Mouse (Mus musculus) heart, embryonic 14.5 days (tissue): Measurements from ENCODE around the gene Kif26a. TPM values are rescaled to one million over a fixed set of nuclear protein-coding genes. Genes with fewer than 3 reads are reported as not detected.

Experiments used
- ATAC-seq: fragments of 200-750 bp; cut with Nextera tagmentation; 2 replicates; pipeline ENCODE4 v1.8.0; 2017; ENCODE audit warnings: low read depth, moderate TSS enrichment; ENCODE audit not compliant: insufficient number of reproducible peaks, insufficient read depth, low FRiP score
- H3K27ac ChIP-seq, 2 experiments: fragments of 200-500 bp in 1 of 2; fragments of 300-500 bp in 1 of 2; sonication (generic) in 1 of 2; replicated peaks in 1 of 2; 2 replicates each; pipeline ENCODE4 v1.5.1; 2012 to 2014; ENCODE audit warnings: low read depth in 2 of 2, low read length in 2 of 2, control low read depth in 1 of 2, mild to moderate bottlenecking in 1 of 2, mixed read lengths in 1 of 2; ENCODE audit not compliant: control insufficient read depth in 1 of 2, insufficient read depth in 1 of 2
- H3K27me3 ChIP-seq: fragments of 300-500 bp; sonication (generic); 2 replicates; pipeline ENCODE4 v1.6.1; 2014; ENCODE audit warnings: mild to moderate bottlenecking, low read length, control low read depth; ENCODE audit not compliant: control insufficient read depth, insufficient read depth
- H3K36me3 ChIP-seq: fragments of 300-500 bp; sonication (generic); 2 replicates; pipeline ENCODE4 v1.6.1; 2014; ENCODE audit warnings: mild to moderate bottlenecking, control low read depth, low read length, mixed read lengths; ENCODE audit not compliant: control insufficient read depth, insufficient read depth
- H3K4me1 ChIP-seq, 2 experiments: fragments of 200-500 bp in 1 of 2; fragments of 300-500 bp in 1 of 2; sonication (generic) in 1 of 2; 2 replicates each; pipeline ENCODE4 v1.6.1; 2012 to 2014; ENCODE audit warnings: low read length in 2 of 2, control low read depth in 1 of 2, mixed read lengths in 1 of 2; ENCODE audit not compliant: control insufficient read depth in 2 of 2, insufficient read depth in 2 of 2
- H3K4me2 ChIP-seq: fragments of 300-500 bp; sonication (generic); 2 replicates; pipeline ENCODE4 v1.6.1; 2014; ENCODE audit warnings: mild to moderate bottlenecking, low read length
- H3K4me3 ChIP-seq, 2 experiments: fragments of 200-500 bp in 1 of 2; fragments of 300-500 bp in 1 of 2; sonication (generic) in 1 of 2; 2 replicates each; pipeline ENCODE4 v1.5.1; 2012 to 2014; ENCODE audit warnings: low read length in 2 of 2, mild to moderate bottlenecking in 2 of 2, control low read depth in 1 of 2, low read depth in 1 of 2, moderate library complexity in 1 of 2; ENCODE audit not compliant: control insufficient read depth in 1 of 2, insufficient read depth in 1 of 2
- H3K9ac ChIP-seq: fragments of 300-500 bp; sonication (generic); 2 replicates; pipeline ENCODE4 v1.6.1; 2014; ENCODE audit warnings: mild to moderate bottlenecking, low read length
- H3K9me3 ChIP-seq: fragments of 300-500 bp; sonication (generic); 2 replicates; pipeline ENCODE4 v1.6.1; 2016; ENCODE audit warnings: low read length, control low read depth; ENCODE audit not compliant: control insufficient read depth
- WGBS: fragments of 180-500 bp; shearing (Covaris S2); extraction: QIAGEN DNeasy Blood & Tissue Kit; methylation state at CpG from one replicate; pipeline ENCODE4 v1.1.7; 2014; 5-methylcytosine and 5-hydroxymethylcytosine counted together
- polyA plus RNA-seq: library from polyadenylated mRNA; unstranded; fragments of >200 nt; fragmentation: Nextera tagmentation; extraction: Ambion mirVana; gene quantifications from 2 replicates; pipeline ENCODE4 v1.2.1, GENCODE M21; 2014

Kif26a gene
- polyA plus RNA-seq, 1 experiment from 2014 or later: 1.9 TPM

DNA sequence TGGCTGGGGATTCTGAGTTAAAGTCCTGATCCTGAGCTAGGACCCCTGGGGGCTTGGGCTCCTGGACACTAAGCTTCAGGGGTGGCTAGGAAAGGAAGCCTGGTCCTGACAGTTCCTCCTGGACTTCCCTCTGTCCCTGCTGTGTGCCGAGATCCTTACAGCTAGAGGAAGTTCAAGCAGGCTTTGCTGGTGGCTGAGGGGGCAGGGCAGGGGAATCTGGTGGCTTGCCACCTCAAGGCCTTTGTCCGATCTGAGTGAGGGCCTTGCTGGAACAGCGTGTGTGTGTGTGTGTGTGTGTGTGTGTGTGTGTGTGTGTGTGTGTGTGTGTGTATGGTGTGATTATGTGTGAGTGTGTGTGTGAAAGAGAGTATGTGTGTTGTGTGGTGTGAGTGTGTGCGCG is 8.5 kb downstream of the Kif26a start:
- Histone ChIP-seq H3K36me3 (0 out of 2 replicates have a peak, but pooled peaks cover 8% of the 10 kb centered on the region), H3K4me1 (peaks cover 30 to 36% of the 10 kb centered on the region in 2 experiments), H3K27me3 (no peaks in the 10 kb centered on the region), H3K4me3 (no peak overlapping the region), H3K9me3 (no peaks in the 10 kb centered on the region), H3K9ac (no peak overlapping the region; the same call in 1 of the 2 replicates), H3K27ac (peak overlapping the region; percentile 29 to 73), H3K4me2 (0 out of 2 replicates have a peak overlapping the region, but pooled peaks have one; percentile 18)
- ATAC-seq: no peak
- WGBS: 49% methylated on average over 4 of the region's 5 CpGs

DNA sequence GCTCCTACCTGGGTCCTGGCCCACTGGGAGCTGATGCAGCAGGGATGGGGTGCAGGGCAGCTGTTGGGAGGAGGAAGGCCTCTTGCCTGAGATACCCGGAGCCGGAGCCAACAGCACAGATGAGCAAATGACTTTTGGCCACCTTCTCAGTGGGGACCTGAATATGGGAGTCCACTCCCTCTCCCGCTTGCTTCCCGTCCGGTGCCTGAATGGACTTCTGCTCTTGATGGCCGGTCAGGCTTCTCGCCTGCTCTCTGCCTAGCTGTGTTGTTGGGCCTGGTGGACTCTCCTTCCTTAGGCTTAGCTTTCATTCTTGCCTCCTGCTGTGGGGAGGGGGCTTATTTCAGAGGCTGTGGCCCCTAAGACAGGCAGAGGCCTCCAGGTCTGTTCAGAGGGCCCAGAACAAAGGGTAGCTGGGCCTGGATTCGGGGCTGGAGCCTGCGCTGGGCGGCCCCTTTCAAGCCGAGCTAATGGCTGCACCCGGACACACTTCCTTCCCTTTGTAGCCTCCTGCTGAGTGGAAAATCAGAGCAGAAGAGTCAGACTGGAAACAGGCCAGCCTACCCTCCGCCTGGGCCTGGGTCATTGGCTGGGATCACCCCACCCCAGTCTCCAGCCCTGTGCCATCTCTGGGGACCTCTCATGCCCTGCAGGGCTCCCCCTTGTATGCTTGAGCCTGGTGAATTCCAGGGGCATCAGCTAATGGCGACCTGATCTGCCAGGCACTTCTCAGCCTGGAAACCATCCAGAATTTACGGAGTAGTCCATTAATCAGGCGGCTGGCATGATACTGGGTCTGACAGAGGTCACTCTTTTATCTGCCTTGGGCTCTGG is 9.4 kb downstream of the Kif26a start:
- Histone ChIP-seq H3K27ac (peak overlapping the region; percentile 73 to 78), H3K4me3 (no peak overlapping the region), H3K27me3 (no peaks in the 10 kb centered on the region), H3K4me1 (peaks cover 25 to 32% of the 10 kb centered on the region in 2 experiments), H3K36me3 (0 out of 2 replicates have a peak, but pooled peaks cover 8% of the 10 kb centered on the region), H3K4me2 (no peak overlapping the region), H3K9me3 (no peaks in the 10 kb centered on the region), H3K9ac (peak overlapping the region; percentile 42; the same call in 1 of the 2 replicates)
- peak; percentile 51 for ATAC-seq
- WGBS: 54% methylated on average over 16 of the region's 16 CpGs

DNA sequence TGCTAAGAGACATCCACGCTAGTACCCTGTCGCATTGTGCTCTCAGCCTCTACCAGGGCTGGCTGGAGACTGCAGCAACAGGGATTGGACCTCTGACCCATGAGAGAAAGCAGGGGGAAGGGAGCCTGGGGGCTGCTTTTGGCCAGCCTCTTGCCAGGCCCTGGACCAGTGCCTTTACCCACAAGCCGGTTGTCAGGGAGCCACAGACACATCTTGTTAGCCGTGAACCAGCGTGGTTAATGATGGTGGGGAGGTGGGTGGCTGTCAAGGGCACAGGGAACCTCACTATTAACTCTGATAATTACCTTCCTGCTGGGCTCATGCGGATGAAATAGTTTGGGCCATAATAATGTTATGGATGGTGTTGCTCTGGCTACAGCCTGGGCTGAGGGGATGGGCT is 10.8 kb downstream of the Kif26a start:
- H3K27ac ChIP-seq: no peak overlapping the region
- no peak for ATAC-seq
- no peak overlapping the region for H3K4me2 ChIP-seq
- H3K4me3 ChIP-seq: no peak overlapping the region
- no peaks in the 10 kb centered on the region for H3K27me3 ChIP-seq
- H3K4me1 ChIP-seq: peaks cover 20 to 25% of the 10 kb centered on the region in 2 experiments
- H3K9me3 ChIP-seq: no peaks in the 10 kb centered on the region
- no peak overlapping the region for H3K9ac ChIP-seq
- WGBS: 83% methylated on average over 6 of the region's 6 CpGs
- H3K36me3 ChIP-seq: 0 out of 2 replicates have a peak, but pooled peaks cover 8% of the 10 kb centered on the region

DNA sequence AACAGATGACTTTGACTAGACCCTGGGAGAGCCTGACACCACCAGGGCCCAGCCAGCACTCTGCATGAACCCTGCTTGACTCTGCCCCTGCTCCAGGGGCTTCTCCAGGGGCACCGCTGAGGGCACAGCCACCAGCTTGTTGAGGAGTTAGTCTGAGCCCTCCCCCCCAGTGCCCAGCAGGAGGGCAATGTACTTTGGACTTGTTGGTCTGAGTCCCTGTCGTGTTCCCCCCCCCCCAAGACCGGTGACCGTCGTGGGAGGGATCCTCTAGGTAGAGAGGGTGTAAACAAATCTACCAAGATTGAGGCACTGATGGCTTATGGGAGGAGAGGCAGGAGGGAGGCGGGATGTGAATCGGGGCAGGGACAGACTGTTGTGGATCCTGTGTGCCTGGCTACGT is 12.2 kb downstream of the Kif26a start:
- H3K27me3 ChIP-seq: no peaks in the 10 kb centered on the region
- peaks cover 20 to 25% of the 10 kb centered on the region in 2 experiments for H3K4me1 ChIP-seq
- no peak overlapping the region for H3K9ac ChIP-seq
- WGBS: 73% methylated on average over 8 of the region's 8 CpGs
- no peak overlapping the region for H3K4me2 ChIP-seq
- no peak overlapping the region for H3K27ac ChIP-seq
- no peak for ATAC-seq
- 0 out of 2 replicates have a peak, but pooled peaks cover 8% of the 10 kb centered on the region for H3K36me3 ChIP-seq
- H3K9me3 ChIP-seq: no peaks in the 10 kb centered on the region
- H3K4me3 ChIP-seq: no peak overlapping the region

DNA sequence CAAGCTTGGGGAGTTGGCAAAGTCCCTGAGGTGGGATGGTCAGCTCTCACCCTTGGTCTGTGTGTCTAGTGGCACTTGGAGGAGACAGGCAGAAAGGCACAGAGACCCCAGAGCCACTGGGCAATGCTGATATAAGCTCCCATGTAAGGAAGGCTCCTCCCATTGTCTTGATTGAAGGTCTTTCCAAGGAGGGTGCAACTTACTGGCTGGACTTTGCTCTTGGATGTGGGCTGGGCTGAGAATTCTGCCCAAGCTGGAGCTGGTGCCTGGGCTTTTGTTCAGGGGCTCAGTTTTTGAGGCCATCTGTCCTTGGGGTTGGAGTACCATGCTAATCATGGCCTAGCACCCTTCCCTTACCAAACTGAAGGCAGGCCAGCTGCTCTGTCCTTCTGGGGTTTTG is 12.8 kb downstream of the Kif26a start:
- no peaks in the 10 kb centered on the region for H3K9me3 ChIP-seq
- peaks cover 22 to 25% of the 10 kb centered on the region in 2 experiments for H3K4me1 ChIP-seq
- no peaks in the 10 kb centered on the region for H3K27me3 ChIP-seq
- H3K36me3 ChIP-seq: 0 out of 2 replicates have a peak, but pooled peaks cover 8% of the 10 kb centered on the region
- no peak overlapping the region for H3K4me3 ChIP-seq
- ATAC-seq: no peak
- no peak overlapping the region for H3K27ac ChIP-seq
- no peak overlapping the region for H3K4me2 ChIP-seq
- H3K9ac ChIP-seq: no peak overlapping the region

DNA sequence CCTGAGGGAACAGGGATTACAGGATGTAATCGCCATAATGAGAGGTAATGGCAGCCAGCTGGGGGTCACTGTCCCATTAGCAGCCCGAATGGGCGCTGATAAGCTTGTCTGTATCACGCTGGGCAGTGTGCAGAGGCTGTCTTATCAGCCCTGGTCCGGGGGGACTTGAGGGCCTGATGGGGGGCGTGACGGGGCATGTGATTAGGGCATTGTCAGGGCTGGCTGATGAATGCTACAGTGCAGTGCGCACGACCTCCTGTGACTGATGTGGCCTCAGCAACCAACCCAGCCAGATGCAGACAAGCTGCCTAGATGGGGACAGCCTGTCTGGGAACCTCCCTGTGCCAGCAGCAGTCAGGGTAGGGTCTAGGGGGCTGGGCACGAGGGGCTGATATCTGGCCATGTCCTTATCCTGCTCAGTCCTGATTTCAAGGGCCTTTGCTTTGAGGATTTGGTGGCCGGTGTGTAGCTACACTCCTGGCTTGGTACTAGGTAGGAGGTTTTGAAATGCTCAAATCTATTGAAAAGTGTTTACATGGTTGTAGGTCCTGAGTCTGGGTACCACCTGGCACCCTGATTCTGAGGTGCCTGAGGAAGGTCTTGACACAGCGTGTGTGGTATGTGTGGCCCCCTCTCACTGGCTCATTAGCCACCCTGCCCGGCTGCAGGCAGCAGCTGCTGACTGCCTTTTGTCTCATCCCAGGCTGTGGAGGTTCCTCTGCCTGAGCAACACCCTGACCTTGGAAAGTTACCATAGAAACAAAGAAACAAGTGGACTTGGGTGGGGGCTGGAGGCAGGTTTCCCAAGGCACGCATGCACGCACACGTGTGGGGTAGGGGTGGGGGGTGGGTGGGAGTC is 18.2 kb downstream of the Kif26a start:
- H3K27me3 ChIP-seq: no peaks in the 10 kb centered on the region
- H3K4me2 ChIP-seq: no peak overlapping the region
- H3K9ac ChIP-seq: no peak overlapping the region
- 11% methylated on average over 16 of the region's 16 CpGs for WGBS
- no peak overlapping the region for H3K4me3 ChIP-seq
- H3K4me1 ChIP-seq: peaks cover 15 to 24% of the 10 kb centered on the region in 2 experiments
- H3K27ac ChIP-seq: no peak overlapping the region
- H3K9me3 ChIP-seq: no peaks in the 10 kb centered on the region
- ATAC-seq: peak; percentile 55
- H3K36me3 ChIP-seq: no peaks in the 10 kb centered on the region

DNA sequence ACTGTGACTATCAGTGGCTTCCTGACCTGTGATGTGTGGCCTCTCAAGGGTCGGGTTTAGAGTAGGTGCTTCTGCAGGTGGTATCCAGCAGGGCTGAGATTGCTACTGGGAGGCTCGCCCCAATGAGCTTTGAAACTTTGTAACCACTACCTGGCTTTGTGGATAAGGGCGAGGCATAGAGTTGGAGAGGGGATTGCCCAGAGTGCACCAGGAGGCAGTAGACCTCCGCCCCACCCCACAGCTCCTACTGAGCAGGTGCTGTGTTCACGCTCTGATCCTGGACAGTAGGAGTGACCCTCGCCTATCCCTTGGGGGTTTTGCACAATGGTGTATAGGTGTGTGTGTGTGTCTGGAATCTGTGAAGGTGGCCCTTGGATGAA is 18.8 kb downstream of the Kif26a start:
- Histone ChIP-seq H3K9ac (no peak overlapping the region), H3K27me3 (no peaks in the 10 kb centered on the region), H3K36me3 (no peaks in the 10 kb centered on the region), H3K9me3 (no peaks in the 10 kb centered on the region), H3K4me1 (peaks cover 20 to 25% of the 10 kb centered on the region in 2 experiments), H3K27ac (no peak overlapping the region), H3K4me3 (no peak overlapping the region), H3K4me2 (no peak overlapping the region)
- 67% methylated on average over 6 of the region's 6 CpGs for WGBS
- ATAC-seq: no peak
